Mouse (Mus musculus): ENCODE measurements around the gene Tceal8. TPM values are rescaled to one million over a fixed set of nuclear protein-coding genes. Genes with fewer than 3 reads are reported as not detected.
A peak's percentile ranks its signal among the peaks of the same experiment; 100 is the strongest.

The Tceal8 gene
- polyA plus RNA-seq, 1 experiment from 2014 or later: 209 TPM

GRCm38 (mm10) chrX:136135559-136135958, 36.6 kb downstream of the Tceal8 start:
- Histone ChIP-seq H3K27me3 (ENCODE audit: insufficient read depth, low read length) (no peaks in the 10 kb centered on the region), H3K9me3 (replicated peaks; ENCODE audit: low read length) (no peaks in the 10 kb centered on the region), H3K36me3 (ENCODE audit: insufficient read depth, low read length) (no peaks in the 10 kb centered on the region), H3K4me2 (ENCODE audit: low read length) (no peak overlapping the region), H3K4me3 (replicated peaks; ENCODE audit: low read depth, low read length) (no peak overlapping the region), H3K4me1 (replicated peaks; ENCODE audit: insufficient read depth, low read length) (no peaks in the 10 kb centered on the region), H3K27ac (no peak overlapping the region), H3K9ac (ENCODE audit: low read depth, low read length) (no peak overlapping the region)
- WGBS: 88% methylated on average over 4 of the region's 4 CpGs
- DNase-seq (ENCODE audit: low spot score) (no peak), ATAC-seq (replicated peaks; ENCODE audit: low FRiP score, low read depth) (no peak)
- no peak for TF ChIP-seq CTCF (IDR thresholded peaks at IDR 0.05; ENCODE audit: low read depth)

GRCm38 (mm10) chrX:136127744-136128064, 44.4 kb downstream of the Tceal8 start:
- H3K4me3 ChIP-seq (replicated peaks; ENCODE audit: low read depth, low read length): no peak overlapping the region
- no peaks in the 10 kb centered on the region for H3K27me3 ChIP-seq (ENCODE audit: insufficient read depth, low read length)
- DNase-seq (ENCODE audit: low spot score) (peak; percentile 37), ATAC-seq (replicated peaks; ENCODE audit: low FRiP score, low read depth) (no peak)
- no peak overlapping the region for H3K27ac ChIP-seq
- H3K9ac ChIP-seq (ENCODE audit: low read depth, low read length): no peak overlapping the region
- peak; percentile 77 for TF ChIP-seq CTCF (IDR thresholded peaks at IDR 0.05; ENCODE audit: low read depth)
- H3K36me3 ChIP-seq (ENCODE audit: insufficient read depth, low read length): no peaks in the 10 kb centered on the region
- H3K4me2 ChIP-seq (ENCODE audit: low read length): no peak overlapping the region
- no peaks in the 10 kb centered on the region for H3K9me3 ChIP-seq (replicated peaks; ENCODE audit: low read length)
- no peaks in the 10 kb centered on the region for H3K4me1 ChIP-seq (replicated peaks; ENCODE audit: insufficient read depth, low read length)
- WGBS: 15% methylated on average over 5 of the region's 5 CpGs

- Histone ChIP-seq H3K27ac (no peak overlapping the region), H3K4me2 (ENCODE audit: low read length) (no peak overlapping the region), H3K4me1 (replicated peaks; ENCODE audit: insufficient read depth, low read length) (no peaks in the 10 kb centered on the region), H3K4me3 (replicated peaks; ENCODE audit: low read depth, low read length) (no peak overlapping the region), H3K36me3 (ENCODE audit: insufficient read depth, low read length) (no peaks in the 10 kb centered on the region), H3K9me3 (replicated peaks; ENCODE audit: low read length) (no peaks in the 10 kb centered on the region), H3K9ac (ENCODE audit: low read depth, low read length) (no peak overlapping the region), H3K27me3 (ENCODE audit: insufficient read depth, low read length) (no peaks in the 10 kb centered on the region)
- ATAC-seq (replicated peaks; ENCODE audit: low FRiP score, low read depth) (no peak), DNase-seq (ENCODE audit: low spot score) (peak; percentile 31)
- peak; percentile 35; the same call in 1 of the 2 replicates for TF ChIP-seq CTCF (IDR thresholded peaks at IDR 0.05; ENCODE audit: low read depth)
- 66% methylated on average over 8 of the region's 8 CpGs for WGBS
Observed at GRCm38 (mm10) chrX:136127038-136127743, 45.0 kb downstream of the Tceal8 start.

Small RNA genes lying within 50 kb of the gene (microRNA-seq; reads per million reads assigned to microRNA genes)
- not detected for gene Mir6383

Other genes with a start within 250 kb of the Tceal8 start
- gene Arxes2, start 178.5 kb downstream of the Tceal8 start, polyA plus RNA-seq (2015; fragmentation: Nextera tagmentation; extraction: Ambion mirVana): 111 and 117 TPM in 2 replicates
- gene Arxes1, start 139.0 kb downstream of the Tceal8 start, polyA plus RNA-seq (2015; fragmentation: Nextera tagmentation; extraction: Ambion mirVana): 24.6 and 25.5 TPM in 2 replicates
- gene Bex2, start 104.1 kb downstream of the Tceal8 start, polyA plus RNA-seq (2015; fragmentation: Nextera tagmentation; extraction: Ambion mirVana): 74.9 and 76.2 TPM in 2 replicates
- gene Nxf3, start 87.1 kb downstream of the Tceal8 start, polyA plus RNA-seq (2015; fragmentation: Nextera tagmentation; extraction: Ambion mirVana): 0.04 TPM in 1 of 2 replicates, not detected in the other
- gene Bex4, start 33.3 kb downstream of the Tceal8 start, polyA plus RNA-seq (2015; fragmentation: Nextera tagmentation; extraction: Ambion mirVana): 59.2 and 59.8 TPM in 2 replicates
- 2.6 and 2.9 TPM in 2 replicates for gene Tceal5, start 31.5 kb upstream of the Tceal8 start, polyA plus RNA-seq (2015; fragmentation: Nextera tagmentation; extraction: Ambion mirVana)
- 0.16 TPM in 1 of 2 replicates, not detected in the other for gene Tceal7, start 42.4 kb upstream of the Tceal8 start, polyA plus RNA-seq (2015; fragmentation: Nextera tagmentation; extraction: Ambion mirVana)
- gene Bex1, start 43.2 kb upstream of the Tceal8 start, polyA plus RNA-seq (2015; fragmentation: Nextera tagmentation; extraction: Ambion mirVana): 53.0 and 54.7 TPM in 2 replicates
- gene Tceal9, start 72.7 kb upstream of the Tceal8 start, polyA plus RNA-seq (2015; fragmentation: Nextera tagmentation; extraction: Ambion mirVana): 579 and 580 TPM in 2 replicates
- gene Bex3, start 97.9 kb upstream of the Tceal8 start, polyA plus RNA-seq (2015; fragmentation: Nextera tagmentation; extraction: Ambion mirVana): 430 and 466 TPM in 2 replicates